Comparison of ENCODE assay signal across 8 mouse cellular contexts in the genomic region with DNA sequence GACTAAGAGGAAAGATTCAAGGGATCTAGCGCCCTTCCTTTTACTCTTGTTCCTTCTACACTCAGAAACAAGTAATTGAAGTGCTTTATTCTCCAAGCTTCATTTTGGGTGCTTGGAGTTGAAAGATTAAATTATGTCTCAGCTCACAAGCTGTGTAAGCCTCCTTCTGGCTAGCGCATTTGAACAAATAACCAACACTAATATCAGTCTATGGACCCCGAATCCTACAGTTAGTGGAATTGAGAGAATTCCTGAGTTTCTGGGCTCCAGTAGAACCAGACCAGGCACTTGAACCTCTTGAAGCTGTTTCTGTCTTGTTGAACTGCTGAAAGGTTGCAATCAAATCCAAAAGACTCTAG. TPM values are rescaled to one million over a fixed set of nuclear protein-coding genes. Genes with fewer than 3 reads are reported as not detected.
DNase-seq lines count a peak whose midpoint lies in the region; ATAC-seq and TF ChIP-seq lines count a peak whose summit lies in the region.

No protein-coding gene starts in this region.

- H3K4me2 ChIP-seq in heart, embryonic 13.5 days = peak overlapping the region; percentile 76

- DNase-seq in heart, postnatal 4 days = no peak
- no peak for DNase-seq in G1E (ENCODE audit: low spot score)
- DNase-seq in hindbrain, embryonic 10.5 days (ENCODE audit: low spot score) = no peak
- no peak for DNase-seq in adrenal gland, postnatal 4 days (ENCODE audit: low spot score in 2 of 2)
- DNase-seq in yolk sac, embryonic 10.5 days (ENCODE audit: low spot score) = no peak

- peaks cover 21% of the 10 kb centered on the region for H3K27me3 ChIP-seq in heart, embryonic 13.5 days (replicated peaks)
- no peaks in the 10 kb centered on the region for H3K27me3 ChIP-seq in G1E (ENCODE audit: insufficient read depth, low read length)
- peaks cover 16% of the 10 kb centered on the region for H3K27me3 ChIP-seq in hindbrain, embryonic 10.5 days (ENCODE audit: insufficient read depth, poor library complexity, severe bottlenecking)

- ATAC-seq in heart, embryonic 13.5 days (ENCODE audit: extremely low read depth, insufficient number of reproducible peaks, low FRiP score, low TSS enrichment) = no peak
- 0 out of 2 replicates have a peak, but pooled peaks have one; percentile 29 for ATAC-seq in G1E (ENCODE audit: extremely low read depth, insufficient number of reproducible peaks, low FRiP score, poor library complexity, severe bottlenecking)
- ATAC-seq in megakaryocyte progenitor cell, adult 5-6 weeks (replicated peaks; ENCODE audit: poor library complexity) = peak; percentile 30; the same call in 1 of the 2 replicates
- no peak for ATAC-seq in monocyte, adult 5-6 weeks (replicated peaks; ENCODE audit: insufficient number of reproducible peaks, low FRiP score, low TSS enrichment, poor library complexity, severe bottlenecking)

- H3K4me3 ChIP-seq in heart, embryonic 13.5 days = peak overlapping the region; percentile 93
- peak overlapping the region; percentile 98 for H3K4me3 ChIP-seq in G1E (ENCODE audit: low read depth, low read length)
- H3K4me3 ChIP-seq in hindbrain, embryonic 10.5 days = peak overlapping the region; percentile 97

- no peaks in the 10 kb centered on the region for H3K9me3 ChIP-seq in heart, embryonic 13.5 days
- H3K9me3 ChIP-seq in G1E (replicated peaks) = no peaks in the 10 kb centered on the region
- no peaks in the 10 kb centered on the region for H3K9me3 ChIP-seq in hindbrain, embryonic 10.5 days

- TF ChIP-seq CTCF in G1E (IDR thresholded peaks at IDR 0.05; ENCODE audit: low read depth, low read length) = no peak

- H3K9ac ChIP-seq in heart, embryonic 13.5 days = peak overlapping the region; percentile 95

- WGBS in heart, embryonic 13.5 days = 62% methylated on average over 3 of the region's 3 CpGs
- 78% methylated on average over 3 of the region's 3 CpGs for WGBS in hindbrain, embryonic 10.5 days

- peak overlapping the region; percentile 95 for H3K27ac ChIP-seq in heart, embryonic 13.5 days (replicated peaks)
- peak overlapping the region; percentile 97 for H3K27ac ChIP-seq in hindbrain, embryonic 10.5 days

- H3K4me1 ChIP-seq in heart, embryonic 13.5 days = peaks cover 3% of the 10 kb centered on the region; the same call in 1 of the 2 replicates
- H3K4me1 ChIP-seq in G1E (ENCODE audit: insufficient read depth, low read depth, low read length) = peaks cover 26% of the 10 kb centered on the region
- H3K4me1 ChIP-seq in hindbrain, embryonic 10.5 days (replicated peaks) = peaks cover 19% of the 10 kb centered on the region

- peaks cover 3% of the 10 kb centered on the region; the same call in 1 of the 2 replicates for H3K36me3 ChIP-seq in heart, embryonic 13.5 days
- peaks cover 3% of the 10 kb centered on the region for H3K36me3 ChIP-seq in G1E (replicated peaks)
- H3K36me3 ChIP-seq in hindbrain, embryonic 10.5 days = no peaks in the 10 kb centered on the region

RNA-seq across cellular contexts. Expression of a gene that starts 0.3 kb away (rescaled TPM):
- 138 and 155 TPM in 2 replicates for polyA plus RNA-seq in heart, embryonic 13.5 days (2015; fragmentation: Nextera tagmentation; extraction: Ambion mirVana)
- 100 to 1,000 TPM; 133 to 148 TPM for total RNA-seq in heart, postnatal 4 days (2021)
- total RNA-seq in G1E (2014; fragmentation: Nextera tagmentation) = 96.4 and 101 TPM in 2 replicates
- total RNA-seq in G1E (2017) = 93.3 and 129 TPM in 2 replicates
- polyA plus RNA-seq in G1E (2012) = 69.9 and 95.4 TPM in 2 replicates
- polyA plus RNA-seq in hindbrain, embryonic 10.5 days (2016; fragmentation: Nextera tagmentation; extraction: Ambion mirVana) = 106 and 111 TPM in 2 replicates
- total RNA-seq in megakaryocyte progenitor cell, adult 5-6 weeks (2015) = 68.4 and 75.0 TPM in 2 replicates
- total RNA-seq in megakaryocyte progenitor cell, adult 5-6 weeks (2017) = 22.2 and 29.0 TPM in 2 replicates
- total RNA-seq in adrenal gland, postnatal 4 days (2021) = 10 to 100 TPM; 90.8 to 93.6 TPM
- 12.6 to 28.7 TPM (median 26.8 TPM) in 3 replicates for total RNA-seq in monocyte, adult 5-6 weeks (2017)

Comparison
In these comparisons a context has a peak if more than half of its experiments do, and no peak if none do; other contexts are left out.
1. ATAC-seq: peak in G1E (single experiment) and megakaryocyte progenitor cell, adult 5-6 weeks (single experiment); none in heart, embryonic 13.5 days (single experiment) and monocyte, adult 5-6 weeks (single experiment).
2. Peak in every context shown above with its lines, with median percentiles within 50 percentile points of each other: H3K4me3 ChIP-seq.